Mouse (Mus musculus): Measurements from ENCODE around the gene Midn. TPM values are rescaled to one million over a fixed set of nuclear protein-coding genes. Genes with fewer than 3 reads are reported as not detected.
"Not testable (repeated sequence)": the region's sequence is repeated elsewhere in the genome, so short reads cannot be mapped to it uniquely, and the experiment has no call there.

The Midn gene
- polyA plus RNA-seq, 1 experiment from 2014 or later, result 78.2 TPM

GRCm38 (mm10) chr10:80161522-80162242, 13.6 kb downstream of the Midn start:
- H3K4me3 ChIP-seq (ENCODE audit: low read depth, low read length), result peak overlapping the region; percentile 26
- H3K4me1 ChIP-seq (ENCODE audit: control insufficient read depth, insufficient read depth, low read length), result peaks cover 55% of the 10 kb centered on the region
- WGBS, result 9% methylated on average over 6 of the region's 7 CpGs
- H3K27me3 ChIP-seq (ENCODE audit: control insufficient read depth, insufficient read depth, low read length), result no peaks in the 10 kb centered on the region
- peaks cover 8% of the 10 kb centered on the region for H3K36me3 ChIP-seq (ENCODE audit: control insufficient read depth, insufficient read depth, low read length)
- peak overlapping the region; percentile 48 for H3K4me2 ChIP-seq (ENCODE audit: low read depth)
- no peaks in the 10 kb centered on the region for H3K9me3 ChIP-seq (ENCODE audit: control insufficient read depth, low read length)
- H3K27ac ChIP-seq (ENCODE audit: low read depth, low read length), result peak overlapping the region; percentile 85
- H3K9ac ChIP-seq (ENCODE audit: low read length), result no peak overlapping the region
- ATAC-seq (ENCODE audit: insufficient read depth, low FRiP score, low TSS enrichment), result no peak
- peak; percentile 60 for DNase-seq (ENCODE audit: low spot score)

- no peak for DNase-seq (ENCODE audit: low spot score)
- ATAC-seq (ENCODE audit: insufficient read depth, low FRiP score, low TSS enrichment), result no peak
- no peak overlapping the region for H3K4me3 ChIP-seq (ENCODE audit: low read depth, low read length)
- H3K9ac ChIP-seq (ENCODE audit: low read length), result no peak overlapping the region
- H3K36me3 ChIP-seq (ENCODE audit: control insufficient read depth, insufficient read depth, low read length), result peaks cover 3% of the 10 kb centered on the region
- peak overlapping the region; percentile 85 for H3K27ac ChIP-seq (ENCODE audit: low read depth, low read length)
- no peaks in the 10 kb centered on the region for H3K27me3 ChIP-seq (ENCODE audit: control insufficient read depth, insufficient read depth, low read length)
- peaks cover 56% of the 10 kb centered on the region for H3K4me1 ChIP-seq (ENCODE audit: control insufficient read depth, insufficient read depth, low read length)
- no peak overlapping the region for H3K4me2 ChIP-seq (ENCODE audit: low read depth)
- H3K9me3 ChIP-seq (ENCODE audit: control insufficient read depth, low read length), result no peaks in the 10 kb centered on the region
- 84% methylated on average over 3 of the region's 3 CpGs for WGBS
These were observed 14.2 kb downstream of the Midn start for GRCm38 (mm10) chr10:80162243-80162608.

- H3K4me2 ChIP-seq (ENCODE audit: low read depth), result no peak overlapping the region
- 0 out of 2 replicates have a peak overlapping the region, but pooled peaks have one; percentile 6 for H3K9ac ChIP-seq (ENCODE audit: low read length)
- no peaks in the 10 kb centered on the region for H3K9me3 ChIP-seq (ENCODE audit: control insufficient read depth, low read length)
- peak overlapping the region; percentile 85; the same call in 1 of the 2 replicates for H3K27ac ChIP-seq (ENCODE audit: low read depth, low read length)
- WGBS, result 76% methylated on average over 6 of the region's 6 CpGs
- DNase-seq (ENCODE audit: low spot score), result no peak
- ATAC-seq (ENCODE audit: insufficient read depth, low FRiP score, low TSS enrichment), result no peak
- H3K4me1 ChIP-seq (ENCODE audit: control insufficient read depth, insufficient read depth, low read length), result peaks cover 50% of the 10 kb centered on the region
- H3K27me3 ChIP-seq (ENCODE audit: control insufficient read depth, insufficient read depth, low read length), result no peaks in the 10 kb centered on the region
- no peaks in the 10 kb centered on the region for H3K36me3 ChIP-seq (ENCODE audit: control insufficient read depth, insufficient read depth, low read length)
- H3K4me3 ChIP-seq (ENCODE audit: low read depth, low read length), result 0 out of 2 replicates have a peak overlapping the region, but pooled peaks have one; percentile 3
These were observed 14.7 kb downstream of the Midn start for GRCm38 (mm10) chr10:80162716-80163299.

GRCm38 (mm10) chr10:80163721-80164120, 15.6 kb downstream of the Midn start:
- H3K9ac ChIP-seq (ENCODE audit: low read length), result no peak overlapping the region
- H3K36me3 ChIP-seq (ENCODE audit: control insufficient read depth, insufficient read depth, low read length), result no peaks in the 10 kb centered on the region
- H3K27me3 ChIP-seq (ENCODE audit: control insufficient read depth, insufficient read depth, low read length), result no peaks in the 10 kb centered on the region
- peaks cover 45% of the 10 kb centered on the region for H3K4me1 ChIP-seq (ENCODE audit: control insufficient read depth, insufficient read depth, low read length)
- ATAC-seq (ENCODE audit: insufficient read depth, low FRiP score, low TSS enrichment) (no peak), DNase-seq (ENCODE audit: low spot score) (no peak)
- no peak overlapping the region for H3K4me2 ChIP-seq (ENCODE audit: low read depth)
- no peak overlapping the region for H3K4me3 ChIP-seq (ENCODE audit: low read depth, low read length)
- no peak overlapping the region for H3K27ac ChIP-seq (ENCODE audit: low read depth, low read length)
- 79% methylated on average over 8 of the region's 8 CpGs for WGBS
- H3K9me3 ChIP-seq (ENCODE audit: control insufficient read depth, low read length), result no peaks in the 10 kb centered on the region

- Histone ChIP-seq H3K4me2 (ENCODE audit: low read depth) (peak overlapping the region; percentile 84), H3K9ac (ENCODE audit: low read length) (peak overlapping the region; percentile 30), H3K27me3 (ENCODE audit: control insufficient read depth, insufficient read depth, low read length) (no peaks in the 10 kb centered on the region), H3K27ac (ENCODE audit: low read depth, low read length) (0 out of 2 replicates have a peak overlapping the region, but pooled peaks have one; percentile 11), H3K4me3 (ENCODE audit: low read depth, low read length) (peak overlapping the region; percentile 27), H3K9me3 (ENCODE audit: control insufficient read depth, low read length) (no peaks in the 10 kb centered on the region), H3K4me1 (ENCODE audit: control insufficient read depth, insufficient read depth, low read length) (peaks cover 46% of the 10 kb centered on the region), H3K36me3 (ENCODE audit: control insufficient read depth, insufficient read depth, low read length) (no peaks in the 10 kb centered on the region)
- DNase-seq (ENCODE audit: low spot score) (no peak), ATAC-seq (ENCODE audit: insufficient read depth, low FRiP score, low TSS enrichment) (peak; percentile 1; the same call in 1 of the 2 replicates)
- WGBS, result 11% methylated on average over 42 of the region's 44 CpGs
These were observed 16.3 kb downstream of the Midn start for GRCm38 (mm10) chr10:80164161-80164997.

GRCm38 (mm10) chr10:80164998-80165344, 16.9 kb downstream of the Midn start:
- H3K4me3 ChIP-seq (ENCODE audit: low read depth, low read length), result peak overlapping the region; percentile 27
- DNase-seq (ENCODE audit: low spot score) (peak; percentile 95), ATAC-seq (ENCODE audit: insufficient read depth, low FRiP score, low TSS enrichment) (peak; percentile 25)
- peak overlapping the region; percentile 83 for H3K27ac ChIP-seq (ENCODE audit: low read depth, low read length)
- H3K27me3 ChIP-seq (ENCODE audit: control insufficient read depth, insufficient read depth, low read length), result no peaks in the 10 kb centered on the region
- peak overlapping the region; percentile 30 for H3K9ac ChIP-seq (ENCODE audit: low read length)
- no peaks in the 10 kb centered on the region for H3K9me3 ChIP-seq (ENCODE audit: control insufficient read depth, low read length)
- peaks cover 2% of the 10 kb centered on the region for H3K36me3 ChIP-seq (ENCODE audit: control insufficient read depth, insufficient read depth, low read length)
- peaks cover 47% of the 10 kb centered on the region for H3K4me1 ChIP-seq (ENCODE audit: control insufficient read depth, insufficient read depth, low read length)
- peak overlapping the region; percentile 84 for H3K4me2 ChIP-seq (ENCODE audit: low read depth)
- WGBS, result 0% methylated on average over 17 of the region's 17 CpGs

- H3K9ac ChIP-seq (ENCODE audit: low read length), result peak within 1 kb of the TSS; percentile 36
- H3K9me3 ChIP-seq (ENCODE audit: control insufficient read depth, low read length), result no peaks in the 10 kb centered on the region
- H3K4me3 ChIP-seq (ENCODE audit: low read depth, low read length), result peak within 1 kb of the TSS; percentile 27
- 19% methylated on average over 20 of the region's 20 CpGs for WGBS
- H3K27ac ChIP-seq (ENCODE audit: low read depth, low read length), result peak within 1 kb of the TSS; percentile 83
- H3K4me2 ChIP-seq (ENCODE audit: low read depth), result peak within 1 kb of the TSS; percentile 84
- peaks cover 49% of the 10 kb centered on the region for H3K4me1 ChIP-seq (ENCODE audit: control insufficient read depth, insufficient read depth, low read length)
- DNase-seq (ENCODE audit: low spot score) (peak; percentile 50), ATAC-seq (ENCODE audit: insufficient read depth, low FRiP score, low TSS enrichment) (no peak)
- H3K36me3 ChIP-seq (ENCODE audit: control insufficient read depth, insufficient read depth, low read length), result peaks cover 6% of the 10 kb centered on the region
- H3K27me3 ChIP-seq (ENCODE audit: control insufficient read depth, insufficient read depth, low read length), result no peaks in the 10 kb centered on the region
These were observed 17.5 kb downstream of the Midn start, which contains the start of gene Cirbp for GRCm38 (mm10) chr10:80165392-80166128. Gene Cirbp, plus strand, starts transcription at chr10:80165985.

- Histone ChIP-seq H3K4me2 (ENCODE audit: low read depth) (peak overlapping the region; percentile 84; the same call in 1 of the 2 replicates), H3K4me1 (ENCODE audit: control insufficient read depth, insufficient read depth, low read length) (peaks cover 43% of the 10 kb centered on the region)
- WGBS, result 84% methylated on average over 4 of the region's 4 CpGs
These were observed 18.1 kb downstream of the Midn start for GRCm38 (mm10) chr10:80166136-80166535.

More at GRCm38 (mm10) chr10:80166136-80166535, 18.1 kb downstream of the Midn start:
- not testable (repeated sequence) for H3K9me3 ChIP-seq (ENCODE audit: control insufficient read depth, low read length); ATAC-seq (ENCODE audit: insufficient read depth, low FRiP score, low TSS enrichment); DNase-seq (ENCODE audit: low spot score); H3K4me3 ChIP-seq (ENCODE audit: low read depth, low read length); H3K27me3 ChIP-seq (ENCODE audit: control insufficient read depth, insufficient read depth, low read length)
- peak overlapping the region; percentile 36; the same call in 1 of the 2 replicates for H3K9ac ChIP-seq (ENCODE audit: low read length)
- H3K27ac ChIP-seq (ENCODE audit: low read depth, low read length), result peak overlapping the region; percentile 83
- peaks cover 11% of the 10 kb centered on the region for H3K36me3 ChIP-seq (ENCODE audit: control insufficient read depth, insufficient read depth, low read length)

Data from neural tube, embryonic 11.5 days (tissue).